Mouse (Mus musculus): ENCODE data around the gene Noc3l. TPM values are rescaled to one million over a fixed set of nuclear protein-coding genes. Genes with fewer than 3 reads are reported as not detected.

Noc3l gene
- total and polyA plus RNA-seq, 3 experiments, result 20.0 to 20.3 TPM; not detected in 1

GRCm38 (mm10) chr19:38793563-38794045 lies 25.4 kb downstream of the Noc3l start:
- TF ChIP-seq MAFK (IDR thresholded peaks at IDR 0.05; ENCODE audit: borderline replicate concordance, low read depth, low read length) (no peak), SMC3 (IDR thresholded peaks at IDR 0.05; ENCODE audit: low read depth, low read length) (no peak), ZKSCAN1 (IDR thresholded peaks at IDR 0.05; ENCODE audit: low read depth, low read length) (no peak), ETS1 (IDR thresholded peaks at IDR 0.05; ENCODE audit: low read depth, low read length) (no peak), RAD21 (IDR thresholded peaks at IDR 0.05; ENCODE audit: low read depth, low read length) (no peak), CHD1 (IDR thresholded peaks at IDR 0.05; ENCODE audit: low read depth, low read length) (no peak), MAZ (IDR thresholded peaks at IDR 0.05; ENCODE audit: low read depth, low read length) (no peak), NRF1 (IDR thresholded peaks at IDR 0.05; ENCODE audit: insufficient read depth, low read depth, low read length, poor library complexity, severe bottlenecking) (no peak), MXI1 (IDR thresholded peaks at IDR 0.05; ENCODE audit: low read depth, low read length) (no peak), BHLHE40 (IDR thresholded peaks at IDR 0.05; ENCODE audit: borderline replicate concordance, low read depth, low read length) (no peak), ZNF384 (IDR thresholded peaks at IDR 0.05; ENCODE audit: low read depth, low read length) (no peak), RCOR1 (IDR thresholded peaks at IDR 0.05; ENCODE audit: low read depth, low read length) (no peak), POLR2AphosphoS2 (IDR thresholded peaks at IDR 0.05; ENCODE audit: low read length) (no peak), UBTF (IDR thresholded peaks at IDR 0.05; ENCODE audit: borderline replicate concordance, insufficient read depth, low read depth, low read length) (no peak), MEF2A (IDR thresholded peaks at IDR 0.05; ENCODE audit: extremely low read depth, insufficient replicate concordance, low read depth, low read length, poor library complexity, severe bottlenecking) (no peak)
- H3K36me3 ChIP-seq (ENCODE audit: control insufficient read depth in 1 of 2, insufficient read depth in 2 of 2, low read length in 2 of 2), result peaks cover 0 to 36% of the 10 kb centered on the region in 2 experiments; a peak in 2 of 4 replicates
- no peak overlapping the region for H3K9ac ChIP-seq (ENCODE audit: control insufficient read depth, low read depth, low read length, poor library complexity, severe bottlenecking)
- H3K27me3 ChIP-seq (ENCODE audit: control insufficient read depth in 1 of 2, insufficient read depth in 2 of 2, low read length in 2 of 2), result no peaks in the 10 kb centered on the region
- H3K4me3 ChIP-seq (ENCODE audit: control insufficient read depth in 1 of 2, insufficient read depth in 1 of 2, low read depth in 2 of 2, low read length in 2 of 2), result no peak overlapping the region
- DNase-seq (ENCODE audit: low read depth, low spot score), result no peak
- H3K27ac ChIP-seq (ENCODE audit: control insufficient read depth, low read depth, low read length), result no peak overlapping the region
- no peaks in the 10 kb centered on the region for H3K79me2 ChIP-seq (ENCODE audit: control insufficient read depth, insufficient read depth, low read length, poor library complexity)
- no peaks in the 10 kb centered on the region for H3K9me3 ChIP-seq (replicated peaks; ENCODE audit: insufficient read depth, low read length)
- no peaks in the 10 kb centered on the region for H3K4me1 ChIP-seq (ENCODE audit: control insufficient read depth in 1 of 2, insufficient read depth in 2 of 2, low read length in 2 of 2)

- DNase-seq (ENCODE audit: low read depth, low spot score), result no peak
- H3K4me1 ChIP-seq (ENCODE audit: control insufficient read depth in 1 of 2, insufficient read depth in 2 of 2, low read length in 2 of 2), result no peaks in the 10 kb centered on the region
- no peaks in the 10 kb centered on the region for H3K27me3 ChIP-seq (ENCODE audit: control insufficient read depth in 1 of 2, insufficient read depth in 2 of 2, low read length in 2 of 2)
- peaks cover 0 to 16% of the 10 kb centered on the region in 2 experiments; a peak in 2 of 4 replicates for H3K36me3 ChIP-seq (ENCODE audit: control insufficient read depth in 1 of 2, insufficient read depth in 2 of 2, low read length in 2 of 2)
- H3K4me3 ChIP-seq (ENCODE audit: control insufficient read depth in 1 of 2, insufficient read depth in 1 of 2, low read depth in 2 of 2, low read length in 2 of 2), result no peak overlapping the region
- no peaks in the 10 kb centered on the region for H3K79me2 ChIP-seq (ENCODE audit: control insufficient read depth, insufficient read depth, low read length, poor library complexity)
- no peak overlapping the region for H3K9ac ChIP-seq (ENCODE audit: control insufficient read depth, low read depth, low read length, poor library complexity, severe bottlenecking)
- TF ChIP-seq MAX (IDR thresholded peaks at IDR 0.05; ENCODE audit: low read length), result no peak
- TF ChIP-seq TCF12 (IDR thresholded peaks at IDR 0.05; ENCODE audit: low read depth, low read length), result no peak
- TF ChIP-seq EP300 (IDR thresholded peaks at IDR 0.05; ENCODE audit: low read depth in 1 of 2, low read length in 2 of 2), result no peak
- TF ChIP-seq ZNF384 (IDR thresholded peaks at IDR 0.05; ENCODE audit: low read depth, low read length), result no peak
- TF ChIP-seq USF1 (IDR thresholded peaks at IDR 0.05; ENCODE audit: low read depth, low read length), result no peak
- no peak for TF ChIP-seq MEF2A (IDR thresholded peaks at IDR 0.05; ENCODE audit: extremely low read depth, insufficient replicate concordance, low read depth, low read length, poor library complexity, severe bottlenecking)
- TF ChIP-seq ZC3H11A (IDR thresholded peaks at IDR 0.05; ENCODE audit: low read depth, low read length), result no peak
- no peak for TF ChIP-seq SIN3A (IDR thresholded peaks at IDR 0.05; ENCODE audit: low read length)
- TF ChIP-seq BHLHE40 (IDR thresholded peaks at IDR 0.05; ENCODE audit: borderline replicate concordance, low read depth, low read length), result no peak
- no peak for TF ChIP-seq JUND (IDR thresholded peaks at IDR 0.05; ENCODE audit: low read depth, low read length)
- TF ChIP-seq NELFE (IDR thresholded peaks at IDR 0.05; ENCODE audit: low read depth, low read length), result no peak
- TF ChIP-seq MYB (IDR thresholded peaks at IDR 0.05; ENCODE audit: low read depth, low read length), result no peak
- no peak for TF ChIP-seq RCOR1 (IDR thresholded peaks at IDR 0.05; ENCODE audit: low read depth, low read length)
- TF ChIP-seq E2F4 (IDR thresholded peaks at IDR 0.05; ENCODE audit: borderline replicate concordance, low read depth, low read length), result no peak
- no peak for TF ChIP-seq TAL1 (IDR thresholded peaks at IDR 0.05; ENCODE audit: low read length)
- no peak overlapping the region for H3K27ac ChIP-seq (ENCODE audit: control insufficient read depth, low read depth, low read length)
- no peaks in the 10 kb centered on the region for H3K9me3 ChIP-seq (replicated peaks; ENCODE audit: insufficient read depth, low read length)
Measured at GRCm38 (mm10) chr19:38787756-38788155, 31.3 kb downstream of the Noc3l start.
